Mouse (Mus musculus) embryonic fibroblast, embryonic 13.5 days (primary cell): ENCODE measurements around the gene Prkd2.

Source experiments
- CTCF ChIP-seq: IDR thresholded peaks from 2 replicates; pipeline ENCODE4 v1.5.1; 2011; ENCODE audit warnings: mild to moderate bottlenecking, control low read depth, low read length, moderate library complexity, borderline replicate concordance; ENCODE audit not compliant: insufficient read depth
- POLR2A ChIP-seq: IDR thresholded peaks from 2 replicates; pipeline ENCODE4 v1.6.1; 2011; ENCODE audit warnings: low read depth, mild to moderate bottlenecking, control low read depth, low read length, moderate library complexity

GRCm38 (mm10) chr7:16821669-16822101, 21.0 kb upstream of the Prkd2 start:
- TF ChIP-seq CTCF (no peak), POLR2A (no peak)
